Mouse (Mus musculus): ENCODE data around the gene Csgalnact2. TPM values are rescaled to one million over a fixed set of nuclear protein-coding genes. Genes with fewer than 3 reads are reported as not detected.

Gene Csgalnact2
- total and polyA plus RNA-seq, 2 experiments, result 1.2 to 8.7 TPM

- WGBS, result 91% methylated on average over 3 of the region's 3 CpGs
- no peaks in the 10 kb centered on the region for H3K79me2 ChIP-seq (ENCODE audit: control insufficient read depth, insufficient read depth, low read length)
- no peak overlapping the region for H3K9ac ChIP-seq (ENCODE audit: low read depth, low read length)
- TF ChIP-seq POLR2A (IDR thresholded peaks at IDR 0.05; ENCODE audit: extremely low read depth, insufficient read depth, low read length) (no peak), CTCF (IDR thresholded peaks at IDR 0.05; ENCODE audit: low read depth, low read length) (no peak)
- no peak for DNase-seq (ENCODE audit: extremely low read depth, low read depth, low spot score)
- H3K27me3 ChIP-seq (ENCODE audit: control insufficient read depth, insufficient read depth, low read length), result peaks cover 4% of the 10 kb centered on the region; the same call in 1 of the 2 replicates
- H3K4me3 ChIP-seq (ENCODE audit: insufficient read depth, low read depth, low read length), result no peak overlapping the region
- no peak overlapping the region for H3K27ac ChIP-seq (replicated peaks; ENCODE audit: insufficient read depth, low read depth, low read length)
- H3K36me3 ChIP-seq (ENCODE audit: control insufficient read depth, insufficient read depth, low read length), result no peaks in the 10 kb centered on the region
- H3K4me1 ChIP-seq (ENCODE audit: control insufficient read depth, insufficient read depth, low read length), result peaks cover 3% of the 10 kb centered on the region; the same call in 1 of the 2 replicates
Measured at GRCm38 (mm10) chr6:118071416-118071815, 67.5 kb downstream of the Csgalnact2 start.

GRCm38 (mm10) chr6:118071013-118071350 lies 68.0 kb downstream of the Csgalnact2 start:
- 91% methylated on average over 4 of the region's 4 CpGs for WGBS
- Histone ChIP-seq H3K27me3 (ENCODE audit: control insufficient read depth, insufficient read depth, low read length) (peaks cover 8% of the 10 kb centered on the region; the same call in 1 of the 2 replicates), H3K27ac (replicated peaks; ENCODE audit: insufficient read depth, low read depth, low read length) (no peak overlapping the region), H3K4me1 (ENCODE audit: control insufficient read depth, insufficient read depth, low read length) (peaks cover 3% of the 10 kb centered on the region; the same call in 1 of the 2 replicates), H3K4me3 (ENCODE audit: insufficient read depth, low read depth, low read length) (no peak overlapping the region), H3K9ac (ENCODE audit: low read depth, low read length) (no peak overlapping the region), H3K36me3 (ENCODE audit: control insufficient read depth, insufficient read depth, low read length) (no peaks in the 10 kb centered on the region), H3K79me2 (ENCODE audit: control insufficient read depth, insufficient read depth, low read length) (no peaks in the 10 kb centered on the region)
- DNase-seq (ENCODE audit: extremely low read depth, low read depth, low spot score), result no peak
- TF ChIP-seq CTCF (IDR thresholded peaks at IDR 0.05; ENCODE audit: low read depth, low read length) (no peak), POLR2A (IDR thresholded peaks at IDR 0.05; ENCODE audit: extremely low read depth, insufficient read depth, low read length) (no peak)

GRCm38 (mm10) chr6:118070321-118071012 lies 68.5 kb downstream of the Csgalnact2 start:
- no peaks in the 10 kb centered on the region for H3K79me2 ChIP-seq (ENCODE audit: control insufficient read depth, insufficient read depth, low read length)
- H3K27ac ChIP-seq (replicated peaks; ENCODE audit: insufficient read depth, low read depth, low read length), result no peak overlapping the region
- H3K4me3 ChIP-seq (ENCODE audit: insufficient read depth, low read depth, low read length), result no peak overlapping the region
- WGBS, result 77% methylated on average over 5 of the region's 5 CpGs
- TF ChIP-seq CTCF (IDR thresholded peaks at IDR 0.05; ENCODE audit: low read depth, low read length), result no peak
- TF ChIP-seq POLR2A (IDR thresholded peaks at IDR 0.05; ENCODE audit: extremely low read depth, insufficient read depth, low read length), result no peak
- H3K9ac ChIP-seq (ENCODE audit: low read depth, low read length), result no peak overlapping the region
- H3K27me3 ChIP-seq (ENCODE audit: control insufficient read depth, insufficient read depth, low read length), result peaks cover 8% of the 10 kb centered on the region; the same call in 1 of the 2 replicates
- peaks cover 3% of the 10 kb centered on the region; the same call in 1 of the 2 replicates for H3K4me1 ChIP-seq (ENCODE audit: control insufficient read depth, insufficient read depth, low read length)
- DNase-seq (ENCODE audit: extremely low read depth, low read depth, low spot score), result no peak
- H3K36me3 ChIP-seq (ENCODE audit: control insufficient read depth, insufficient read depth, low read length), result no peaks in the 10 kb centered on the region

- TF ChIP-seq CTCF (IDR thresholded peaks at IDR 0.05; ENCODE audit: low read depth, low read length) (peak; percentile 9; the same call in 1 of the 2 replicates), POLR2A (IDR thresholded peaks at IDR 0.05; ENCODE audit: extremely low read depth, insufficient read depth, low read length) (no peak)
- DNase-seq (ENCODE audit: extremely low read depth, low read depth, low spot score), result no peak
- H3K36me3 ChIP-seq (ENCODE audit: control insufficient read depth, insufficient read depth, low read length), result no peaks in the 10 kb centered on the region
- no peaks in the 10 kb centered on the region for H3K79me2 ChIP-seq (ENCODE audit: control insufficient read depth, insufficient read depth, low read length)
- no peak overlapping the region for H3K27ac ChIP-seq (replicated peaks; ENCODE audit: insufficient read depth, low read depth, low read length)
- peaks cover 3% of the 10 kb centered on the region; the same call in 1 of the 2 replicates for H3K4me1 ChIP-seq (ENCODE audit: control insufficient read depth, insufficient read depth, low read length)
- 72% methylated on average over 7 of the region's 7 CpGs for WGBS
- peaks cover 8% of the 10 kb centered on the region; the same call in 1 of the 2 replicates for H3K27me3 ChIP-seq (ENCODE audit: control insufficient read depth, insufficient read depth, low read length)
- no peak overlapping the region for H3K9ac ChIP-seq (ENCODE audit: low read depth, low read length)
- H3K4me3 ChIP-seq (ENCODE audit: insufficient read depth, low read depth, low read length), result no peak overlapping the region
Measured at GRCm38 (mm10) chr6:118067720-118068119, 71.2 kb downstream of the Csgalnact2 start.

- no peaks in the 10 kb centered on the region for H3K79me2 ChIP-seq (ENCODE audit: control insufficient read depth, insufficient read depth, low read length)
- 0 out of 2 replicates have a peak overlapping the region, but pooled peaks have one; percentile 14 for H3K9ac ChIP-seq (ENCODE audit: low read depth, low read length)
- no peak for DNase-seq (ENCODE audit: extremely low read depth, low read depth, low spot score)
- WGBS, result 2% methylated on average over 40 of the region's 40 CpGs
- no peak overlapping the region for H3K27ac ChIP-seq (replicated peaks; ENCODE audit: insufficient read depth, low read depth, low read length)
- no peaks in the 10 kb centered on the region for H3K36me3 ChIP-seq (ENCODE audit: control insufficient read depth, insufficient read depth, low read length)
- peak overlapping the region; percentile 43; the same call in 1 of the 2 replicates for H3K4me3 ChIP-seq (ENCODE audit: insufficient read depth, low read depth, low read length)
- peaks cover 3% of the 10 kb centered on the region; the same call in 1 of the 2 replicates for H3K4me1 ChIP-seq (ENCODE audit: control insufficient read depth, insufficient read depth, low read length)
- TF ChIP-seq POLR2A (IDR thresholded peaks at IDR 0.05; ENCODE audit: extremely low read depth, insufficient read depth, low read length) (no peak), CTCF (IDR thresholded peaks at IDR 0.05; ENCODE audit: low read depth, low read length) (no peak)
- peaks cover 8% of the 10 kb centered on the region; the same call in 1 of the 2 replicates for H3K27me3 ChIP-seq (ENCODE audit: control insufficient read depth, insufficient read depth, low read length)
Measured at GRCm38 (mm10) chr6:118066199-118067081, 72.5 kb downstream of the Csgalnact2 start.
